Mouse (Mus musculus): ENCODE measurements around the gene Lingo4. TPM values are rescaled to one million over a fixed set of nuclear protein-coding genes. Genes with fewer than 3 reads are reported as not detected.
A peak's percentile ranks its signal among the peaks of the same experiment; 100 is the strongest.

Gene Lingo4
- polyA plus RNA-seq (2014; fragmentation: Nextera tagmentation; extraction: Ambion mirVana) = 1.3 and 1.4 TPM in 2 replicates

- Histone ChIP-seq H3K9me3 (ENCODE audit: control insufficient read depth, low read length) (no peaks in the 10 kb centered on the region), H3K36me3 (ENCODE audit: control insufficient read depth, insufficient read depth, low read length) (no peaks in the 10 kb centered on the region), H3K4me1 (ENCODE audit: control insufficient read depth, insufficient read depth, low read length) (peaks cover 3% of the 10 kb centered on the region; the same call in 1 of the 2 replicates), H3K4me2 (ENCODE audit: low read depth, low read length) (peak within 1 kb of the TSS; percentile 56), H3K4me3 (ENCODE audit: low read depth, low read length) (peak within 1 kb of the TSS; percentile 26), H3K27ac (ENCODE audit: low read depth, low read length) (no peak within 1 kb of the TSS), H3K27me3 (ENCODE audit: control insufficient read depth, insufficient read depth, low read length) (no peaks in the 10 kb centered on the region), H3K9ac (replicated peaks; ENCODE audit: low read depth, low read length) (peak within 1 kb of the TSS; percentile 41)
- 69% methylated on average over 6 of the region's 6 CpGs for WGBS
- no peak for ATAC-seq (ENCODE audit: low read depth)
Observed at GRCm38 (mm10) chr3:94398217-94398616, at the start of gene Lingo4. Gene Lingo4 (plus strand): TSS chr3:94398517.

- Histone ChIP-seq H3K4me3 (ENCODE audit: low read depth, low read length) (no peak overlapping the region), H3K4me1 (ENCODE audit: control insufficient read depth, insufficient read depth, low read length) (no peaks in the 10 kb centered on the region), H3K9ac (replicated peaks; ENCODE audit: low read depth, low read length) (no peak overlapping the region), H3K36me3 (ENCODE audit: control insufficient read depth, insufficient read depth, low read length) (no peaks in the 10 kb centered on the region), H3K27ac (ENCODE audit: low read depth, low read length) (no peak overlapping the region), H3K4me2 (ENCODE audit: low read depth, low read length) (no peak overlapping the region), H3K9me3 (ENCODE audit: control insufficient read depth, low read length) (no peaks in the 10 kb centered on the region), H3K27me3 (ENCODE audit: control insufficient read depth, insufficient read depth, low read length) (no peaks in the 10 kb centered on the region)
- no peak for ATAC-seq (ENCODE audit: low read depth)
- WGBS = 4% methylated on average over 1 of the region's 1 CpGs
Observed at GRCm38 (mm10) chr3:94360812-94361211, 37.5 kb upstream of the Lingo4 start.

DNA sequence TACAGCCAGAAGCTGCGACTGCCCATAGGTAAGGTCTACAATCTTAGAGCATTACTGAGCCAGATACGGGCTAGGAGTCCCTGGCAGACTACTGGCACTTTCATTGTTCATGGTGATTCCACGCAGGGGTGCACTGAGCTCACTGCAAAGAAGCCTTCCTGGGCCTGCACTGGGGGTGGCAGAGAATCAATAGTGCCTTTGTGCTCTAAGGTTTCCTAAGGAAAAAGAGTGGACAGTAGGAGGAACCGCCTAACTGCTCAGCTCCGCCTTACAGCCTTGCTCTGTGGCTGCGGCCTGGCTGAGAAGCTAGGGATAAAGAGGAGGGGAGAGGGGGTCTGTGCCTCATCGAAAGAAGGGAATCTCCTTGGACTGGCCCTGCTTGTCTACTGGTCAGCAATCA is 36.2 kb upstream of the Lingo4 start, which contains the start of gene C2cd4d:
C2cd4d (plus strand) TSS at position 301 of the 400 bp plus-strand sequence.
- Histone ChIP-seq H3K27me3 (ENCODE audit: control insufficient read depth, insufficient read depth, low read length) (no peaks in the 10 kb centered on the region), H3K4me3 (ENCODE audit: low read depth, low read length) (peak within 1 kb of the TSS; percentile 50), H3K4me1 (ENCODE audit: control insufficient read depth, insufficient read depth, low read length) (no peaks in the 10 kb centered on the region), H3K9me3 (ENCODE audit: control insufficient read depth, low read length) (no peaks in the 10 kb centered on the region), H3K4me2 (ENCODE audit: low read depth, low read length) (peak within 1 kb of the TSS; percentile 86), H3K36me3 (ENCODE audit: control insufficient read depth, insufficient read depth, low read length) (no peaks in the 10 kb centered on the region), H3K27ac (ENCODE audit: low read depth, low read length) (no peak within 1 kb of the TSS), H3K9ac (replicated peaks; ENCODE audit: low read depth, low read length) (peak within 1 kb of the TSS; percentile 84)
- no peak for ATAC-seq (ENCODE audit: low read depth)
- 36% methylated on average over 7 of the region's 7 CpGs for WGBS

DNA sequence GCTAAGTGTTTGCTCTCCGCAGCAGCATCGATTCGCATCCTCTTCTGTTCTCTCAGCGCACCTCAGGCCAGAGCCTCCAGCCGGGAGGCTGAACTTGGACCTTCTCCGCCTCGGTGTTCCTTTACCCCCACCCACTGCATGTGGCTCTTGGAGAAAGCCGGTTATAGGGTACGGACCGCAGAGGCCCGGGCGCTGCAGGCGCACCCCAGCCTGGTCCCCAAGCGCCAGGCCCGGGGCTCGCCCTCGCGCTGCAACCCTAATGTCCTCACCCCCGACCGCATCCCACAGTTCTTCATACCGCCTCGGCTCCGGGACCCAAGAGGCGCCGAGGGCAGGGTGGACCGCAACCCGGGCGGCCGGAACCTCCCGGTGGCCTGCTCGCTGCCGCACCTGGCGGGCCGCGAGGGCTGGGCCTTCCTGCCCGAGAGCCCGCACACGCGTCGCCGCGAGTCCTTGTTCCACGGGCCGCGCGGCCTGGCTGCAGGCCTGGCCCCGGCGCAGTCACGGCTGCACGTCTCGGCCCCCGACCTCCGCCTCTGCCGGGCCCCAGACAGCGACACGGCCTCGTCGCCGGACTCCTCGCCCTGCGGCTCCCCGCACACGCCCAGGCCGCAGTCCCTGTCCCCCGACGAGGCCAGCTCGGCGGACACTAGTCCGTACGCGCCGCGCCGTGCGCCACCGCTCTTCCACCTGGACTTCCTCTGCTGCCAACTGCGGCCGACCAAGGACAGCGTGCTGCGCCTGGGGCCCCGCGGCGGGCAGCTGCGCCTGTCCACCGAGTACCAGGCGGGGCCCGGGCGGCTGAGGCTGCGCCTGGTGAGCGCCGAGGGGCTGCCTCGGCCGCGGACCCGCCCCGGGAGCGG is 34.8 kb upstream of the Lingo4 start:
- Histone ChIP-seq H3K36me3 (ENCODE audit: control insufficient read depth, insufficient read depth, low read length) (no peaks in the 10 kb centered on the region), H3K27me3 (ENCODE audit: control insufficient read depth, insufficient read depth, low read length) (no peaks in the 10 kb centered on the region), H3K9me3 (ENCODE audit: control insufficient read depth, low read length) (no peaks in the 10 kb centered on the region), H3K4me3 (ENCODE audit: low read depth, low read length) (peak overlapping the region; percentile 50), H3K9ac (replicated peaks; ENCODE audit: low read depth, low read length) (peak overlapping the region; percentile 84), H3K4me1 (ENCODE audit: control insufficient read depth, insufficient read depth, low read length) (no peaks in the 10 kb centered on the region), H3K27ac (ENCODE audit: low read depth, low read length) (peak overlapping the region; percentile 60; the same call in 1 of the 2 replicates), H3K4me2 (ENCODE audit: low read depth, low read length) (peak overlapping the region; percentile 86)
- peak; percentile 77 for ATAC-seq (ENCODE audit: low read depth)
- 6% methylated on average over 81 of the region's 97 CpGs for WGBS

DNA sequence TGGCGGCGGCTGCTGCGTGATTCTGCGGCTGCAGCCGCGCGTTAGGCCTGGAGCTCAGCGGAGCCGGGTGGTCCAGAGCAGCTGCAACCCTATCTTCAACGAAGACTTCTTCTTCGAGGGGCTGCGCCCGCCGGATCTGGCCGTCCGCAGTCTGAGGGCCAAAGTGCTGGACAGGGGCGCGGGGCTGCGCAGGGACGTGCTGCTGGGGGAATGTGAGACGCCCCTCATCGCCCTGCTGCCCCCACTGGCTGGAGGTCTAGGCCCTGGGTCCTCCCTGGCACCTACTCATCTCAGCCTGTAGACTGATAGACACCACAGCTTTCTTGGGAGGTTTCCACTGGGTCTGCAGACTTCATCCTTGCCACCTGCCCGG is 34.2 kb upstream of the Lingo4 start:
- Histone ChIP-seq H3K4me1 (ENCODE audit: control insufficient read depth, insufficient read depth, low read length) (no peaks in the 10 kb centered on the region), H3K4me3 (ENCODE audit: low read depth, low read length) (peak overlapping the region; percentile 50), H3K36me3 (ENCODE audit: control insufficient read depth, insufficient read depth, low read length) (no peaks in the 10 kb centered on the region), H3K9ac (replicated peaks; ENCODE audit: low read depth, low read length) (peak overlapping the region; percentile 84), H3K27ac (ENCODE audit: low read depth, low read length) (peak overlapping the region; percentile 60; the same call in 1 of the 2 replicates), H3K9me3 (ENCODE audit: control insufficient read depth, low read length) (no peaks in the 10 kb centered on the region), H3K4me2 (ENCODE audit: low read depth, low read length) (peak overlapping the region; percentile 86), H3K27me3 (ENCODE audit: control insufficient read depth, insufficient read depth, low read length) (no peaks in the 10 kb centered on the region)
- ATAC-seq (ENCODE audit: low read depth) = peak; percentile 69
- WGBS = 4% methylated on average over 23 of the region's 23 CpGs

DNA sequence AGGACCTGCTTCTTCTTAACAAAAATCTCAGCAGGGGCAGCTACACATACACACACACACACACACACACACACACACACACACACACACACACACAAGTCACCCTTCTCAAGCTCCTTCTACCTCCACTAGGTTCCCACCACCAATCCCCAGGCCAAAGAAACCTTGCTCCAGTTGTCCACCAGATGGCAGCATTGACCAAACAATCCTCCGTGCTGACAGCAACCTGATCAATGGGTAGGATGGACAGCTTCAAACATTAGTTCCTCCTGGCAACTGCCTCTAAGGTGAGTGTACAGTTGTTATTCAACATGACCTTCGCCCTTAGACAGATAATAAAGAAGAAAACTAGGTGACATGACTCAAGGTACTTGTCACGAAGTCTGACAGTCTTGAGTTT is 31.6 kb upstream of the Lingo4 start:
- H3K4me1 ChIP-seq (ENCODE audit: control insufficient read depth, insufficient read depth, low read length) = no peaks in the 10 kb centered on the region
- no peaks in the 10 kb centered on the region for H3K27me3 ChIP-seq (ENCODE audit: control insufficient read depth, insufficient read depth, low read length)
- 24% methylated on average over 3 of the region's 3 CpGs for WGBS
- ATAC-seq (ENCODE audit: low read depth) = peak; percentile 49
- no peak overlapping the region for H3K27ac ChIP-seq (ENCODE audit: low read depth, low read length)
- H3K9me3 ChIP-seq (ENCODE audit: control insufficient read depth, low read length) = no peaks in the 10 kb centered on the region
- no peak overlapping the region for H3K9ac ChIP-seq (replicated peaks; ENCODE audit: low read depth, low read length)
- no peak overlapping the region for H3K4me2 ChIP-seq (ENCODE audit: low read depth, low read length)
- H3K4me3 ChIP-seq (ENCODE audit: low read depth, low read length) = no peak overlapping the region
- H3K36me3 ChIP-seq (ENCODE audit: control insufficient read depth, insufficient read depth, low read length) = no peaks in the 10 kb centered on the region

GRCm38 (mm10) chr3:94367511-94367910 is 30.8 kb upstream of the Lingo4 start:
- Histone ChIP-seq H3K36me3 (ENCODE audit: control insufficient read depth, insufficient read depth, low read length) (no peaks in the 10 kb centered on the region), H3K4me1 (ENCODE audit: control insufficient read depth, insufficient read depth, low read length) (no peaks in the 10 kb centered on the region), H3K27me3 (ENCODE audit: control insufficient read depth, insufficient read depth, low read length) (no peaks in the 10 kb centered on the region), H3K27ac (ENCODE audit: low read depth, low read length) (no peak overlapping the region), H3K9ac (replicated peaks; ENCODE audit: low read depth, low read length) (no peak overlapping the region), H3K4me3 (ENCODE audit: low read depth, low read length) (no peak overlapping the region), H3K4me2 (ENCODE audit: low read depth, low read length) (no peak overlapping the region), H3K9me3 (ENCODE audit: control insufficient read depth, low read length) (no peaks in the 10 kb centered on the region)
- WGBS = 88% methylated on average over 6 of the region's 6 CpGs
- ATAC-seq (ENCODE audit: low read depth) = no peak

- Histone ChIP-seq H3K4me3 (ENCODE audit: low read depth, low read length) (no peak overlapping the region), H3K27ac (ENCODE audit: low read depth, low read length) (no peak overlapping the region), H3K27me3 (ENCODE audit: control insufficient read depth, insufficient read depth, low read length) (no peaks in the 10 kb centered on the region), H3K9ac (replicated peaks; ENCODE audit: low read depth, low read length) (no peak overlapping the region), H3K4me2 (ENCODE audit: low read depth, low read length) (no peak overlapping the region), H3K4me1 (ENCODE audit: control insufficient read depth, insufficient read depth, low read length) (peaks cover 6% of the 10 kb centered on the region; the same call in 1 of the 2 replicates), H3K9me3 (ENCODE audit: control insufficient read depth, low read length) (no peaks in the 10 kb centered on the region), H3K36me3 (ENCODE audit: control insufficient read depth, insufficient read depth, low read length) (no peaks in the 10 kb centered on the region)
- no peak for ATAC-seq (ENCODE audit: low read depth)
- 68% methylated on average over 6 of the region's 6 CpGs for WGBS
Observed at GRCm38 (mm10) chr3:94368631-94369030, 29.7 kb upstream of the Lingo4 start.

DNA sequence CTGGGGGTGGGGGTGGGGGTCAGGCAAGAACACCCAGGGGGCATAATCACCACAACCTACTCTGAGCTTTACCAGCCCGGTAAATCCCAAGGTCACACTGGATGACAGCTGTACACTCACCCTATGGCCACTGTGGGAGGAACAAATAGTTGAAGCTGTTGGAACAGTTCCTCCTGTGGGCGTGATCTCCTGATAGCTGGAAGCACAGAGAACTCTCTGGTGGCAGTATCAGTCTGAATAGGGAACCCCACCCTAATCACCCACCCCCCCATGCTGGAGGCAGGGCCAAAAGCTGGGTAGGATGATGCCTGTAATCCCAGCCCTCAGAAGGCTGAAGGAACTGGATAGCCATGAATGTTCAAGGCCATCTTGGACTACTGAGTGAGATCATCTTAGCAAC is 28.6 kb upstream of the Lingo4 start:
- no peak overlapping the region for H3K27ac ChIP-seq (ENCODE audit: low read depth, low read length)
- no peaks in the 10 kb centered on the region for H3K36me3 ChIP-seq (ENCODE audit: control insufficient read depth, insufficient read depth, low read length)
- H3K9me3 ChIP-seq (ENCODE audit: control insufficient read depth, low read length) = no peaks in the 10 kb centered on the region
- H3K9ac ChIP-seq (replicated peaks; ENCODE audit: low read depth, low read length) = no peak overlapping the region
- H3K4me2 ChIP-seq (ENCODE audit: low read depth, low read length) = no peak overlapping the region
- no peaks in the 10 kb centered on the region for H3K27me3 ChIP-seq (ENCODE audit: control insufficient read depth, insufficient read depth, low read length)
- ATAC-seq (ENCODE audit: low read depth) = no peak
- no peak overlapping the region for H3K4me3 ChIP-seq (ENCODE audit: low read depth, low read length)
- H3K4me1 ChIP-seq (ENCODE audit: control insufficient read depth, insufficient read depth, low read length) = peaks cover 8% of the 10 kb centered on the region; the same call in 1 of the 2 replicates
- 71% methylated on average over 2 of the region's 2 CpGs for WGBS
